Mouse (Mus musculus): ENCODE data around the gene Plekhj1.

DNA sequence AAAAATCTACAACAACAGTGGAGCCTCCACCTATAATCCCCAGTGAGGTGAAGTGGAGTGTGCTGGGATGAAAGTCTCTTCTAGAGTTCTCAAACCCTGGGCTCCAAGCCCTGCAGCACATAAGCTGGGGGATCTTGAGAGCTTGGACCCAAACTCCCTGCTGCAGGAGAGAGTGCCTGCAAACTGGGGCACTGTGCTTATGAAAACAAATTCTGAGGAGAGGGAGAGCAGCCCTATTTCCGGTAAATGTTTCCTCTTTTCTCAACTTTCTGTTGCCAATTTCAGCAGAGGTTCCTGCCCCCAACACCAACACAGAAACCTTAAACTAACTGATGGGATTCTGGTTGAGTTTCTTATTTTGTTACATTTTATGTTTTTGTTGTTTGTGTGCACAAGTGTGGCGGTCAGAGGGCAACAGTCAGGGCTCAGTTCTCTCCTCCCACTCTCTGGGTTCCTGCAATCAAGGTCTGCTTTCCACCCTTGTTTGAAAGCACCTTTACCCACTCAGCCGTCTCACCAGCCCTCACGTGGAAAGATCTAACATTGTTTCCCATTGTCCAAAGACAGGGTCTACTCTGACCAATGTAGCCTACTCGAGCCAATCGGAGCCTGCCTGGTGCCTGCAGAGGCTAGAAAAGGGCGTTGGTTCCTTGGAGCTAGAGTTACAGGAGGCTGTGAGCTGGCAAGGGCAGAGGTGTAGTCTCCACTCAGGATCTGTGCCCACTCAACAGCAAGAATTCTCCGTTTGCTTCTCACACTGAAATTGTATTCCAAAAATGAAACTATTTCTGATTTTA, 25.6 kb upstream of the Plekhj1 start:
- no peak for TF ChIP-seq POLR2A (IDR thresholded peaks at IDR 0.05; ENCODE audit: low read depth, low read length)
- no peak for TF ChIP-seq CTCF (IDR thresholded peaks at IDR 0.05; ENCODE audit: borderline replicate concordance, insufficient read depth, low read length)

Measured in embryonic fibroblast, embryonic 13.5 days (primary cell).